In genomic region chr3:132701368-132701767, GRCm38 (mm10) we compare ENCODE assay signal across 10 mouse cellular contexts. TPM values are rescaled to one million over a fixed set of nuclear protein-coding genes. Genes with fewer than 3 reads are reported as not detected.
A peak's percentile ranks its signal among the peaks of the same experiment; 100 is the strongest.
DNase-seq lines count a peak whose midpoint lies in the region; ATAC-seq and TF ChIP-seq lines count a peak whose summit lies in the region.
"Had no signal": no experiment of that assay in that cellular context is flagged by ENCODE, and none has a peak within 500 bp of the region (broad histone marks: within the 10 kb centered on the region; RNA-seq: fewer than 3 reads in every experiment).

No protein-coding gene starts in this region.

- peaks cover 15% of the 10 kb centered on the region; the same call in 1 of the 2 replicates for H3K36me3 ChIP-seq in heart, postnatal 0 days (replicated peaks; ENCODE audit: control insufficient read depth, insufficient read depth, low read length)
- H3K36me3 ChIP-seq in heart, embryonic 11.5 days (ENCODE audit: control insufficient read depth, insufficient read depth, low read length), result no peaks in the 10 kb centered on the region
- peaks cover 4% of the 10 kb centered on the region; the same call in 1 of the 2 replicates for H3K36me3 ChIP-seq in midbrain, embryonic 12.5 days
- no peaks in the 10 kb centered on the region for H3K36me3 ChIP-seq in midbrain, embryonic 10.5 days
- H3K36me3 ChIP-seq: neural tube, embryonic 12.5 days had no signal

- WGBS in heart, postnatal 0 days, result 64% methylated on average over 3 of the region's 3 CpGs
- 79% methylated on average over 3 of the region's 3 CpGs for WGBS in heart, embryonic 11.5 days (ENCODE audit: insufficient replicate concordance)
- WGBS in midbrain, embryonic 12.5 days, result 91% methylated on average over 3 of the region's 3 CpGs
- 92% methylated on average over 3 of the region's 3 CpGs for WGBS in midbrain, embryonic 10.5 days

- no peak for TF ChIP-seq EP300 in heart, postnatal 0 days (IDR thresholded peaks at IDR 0.05; ENCODE audit: low read depth)

- H3K4me2 ChIP-seq in heart, postnatal 0 days (ENCODE audit: low read depth, low read length), result no peak overlapping the region
- no peak overlapping the region for H3K4me2 ChIP-seq in heart, embryonic 11.5 days
- no peak overlapping the region for H3K4me2 ChIP-seq in midbrain, embryonic 12.5 days (replicated peaks)
- H3K4me2 ChIP-seq: neural tube, embryonic 12.5 days had no signal

- H3K9ac ChIP-seq in heart, postnatal 0 days (replicated peaks; ENCODE audit: low read depth, low read length), result no peak overlapping the region
- no peak overlapping the region for H3K9ac ChIP-seq in heart, embryonic 11.5 days (ENCODE audit: low read depth, low read length)
- H3K9ac ChIP-seq in midbrain, embryonic 12.5 days (replicated peaks), result no peak overlapping the region
- H3K9ac ChIP-seq: neural tube, embryonic 12.5 days had no signal

- H3K9me3 ChIP-seq in heart, postnatal 0 days (replicated peaks; ENCODE audit: control insufficient read depth, low read length), result no peaks in the 10 kb centered on the region
- H3K9me3 ChIP-seq in heart, embryonic 11.5 days (replicated peaks; ENCODE audit: control insufficient read depth, low read length), result no peaks in the 10 kb centered on the region
- no peaks in the 10 kb centered on the region for H3K9me3 ChIP-seq in midbrain, embryonic 12.5 days
- H3K9me3 ChIP-seq in midbrain, embryonic 10.5 days (replicated peaks), result no peaks in the 10 kb centered on the region
- H3K9me3 ChIP-seq: neural tube, embryonic 12.5 days had no signal

- no peak for ATAC-seq in heart, postnatal 0 days (ENCODE audit: insufficient read depth, low read depth)
- ATAC-seq in heart, embryonic 11.5 days (replicated peaks; ENCODE audit: insufficient number of reproducible peaks, low FRiP score, low TSS enrichment), result no peak
- peak; percentile 34; the same call in 1 of the 2 replicates for ATAC-seq in midbrain, embryonic 12.5 days (ENCODE audit: low FRiP score, low read depth)

- H3K27ac ChIP-seq in heart, postnatal 0 days (ENCODE audit: low read depth), result no peak overlapping the region
- H3K27ac ChIP-seq in heart, embryonic 11.5 days (ENCODE audit: low read depth, low read length), result no peak overlapping the region
- H3K27ac ChIP-seq in midbrain, embryonic 12.5 days (replicated peaks), result no peak overlapping the region
- no peak overlapping the region for H3K27ac ChIP-seq in midbrain, embryonic 10.5 days (replicated peaks)
- H3K27ac ChIP-seq: neural tube, embryonic 12.5 days had no signal

- no peaks in the 10 kb centered on the region for H3K4me1 ChIP-seq in heart, postnatal 0 days (ENCODE audit: control insufficient read depth, insufficient read depth)
- no peaks in the 10 kb centered on the region for H3K4me1 ChIP-seq in heart, embryonic 11.5 days (ENCODE audit: control insufficient read depth, insufficient read depth, low read length)
- H3K4me1 ChIP-seq in midbrain, embryonic 12.5 days, result no peaks in the 10 kb centered on the region
- no peaks in the 10 kb centered on the region for H3K4me1 ChIP-seq in midbrain, embryonic 10.5 days
- H3K4me1 ChIP-seq: neural tube, embryonic 12.5 days had no signal

- H3K27me3 ChIP-seq in heart, postnatal 0 days (ENCODE audit: control insufficient read depth, insufficient read depth, low read length), result no peaks in the 10 kb centered on the region
- no peaks in the 10 kb centered on the region for H3K27me3 ChIP-seq in heart, embryonic 11.5 days (ENCODE audit: control insufficient read depth, insufficient read depth, low read length)
- H3K27me3 ChIP-seq in midbrain, embryonic 12.5 days, result no peaks in the 10 kb centered on the region
- H3K27me3 ChIP-seq in midbrain, embryonic 10.5 days (ENCODE audit: low read depth, poor library complexity, severe bottlenecking), result no peaks in the 10 kb centered on the region
- H3K27me3 ChIP-seq: neural tube, embryonic 12.5 days had no signal

- peak; percentile 66 for TF ChIP-seq CTCF in heart, postnatal 0 days (IDR thresholded peaks at IDR 0.05; ENCODE audit: low read depth)

- intact Hi-C loops in left cerebral cortex, postnatal 10 days (cut with DNase I), result no loop called here

- no peak overlapping the region for H3K4me3 ChIP-seq in heart, postnatal 0 days (ENCODE audit: low read depth, low read length)
- no peak overlapping the region for H3K4me3 ChIP-seq in heart, embryonic 11.5 days (ENCODE audit: low read depth, low read length)
- H3K4me3 ChIP-seq in midbrain, embryonic 12.5 days, result no peak overlapping the region
- no peak overlapping the region for H3K4me3 ChIP-seq in midbrain, embryonic 10.5 days
- H3K4me3 ChIP-seq: neural tube, embryonic 12.5 days had no signal

- no peak for DNase-seq in heart, postnatal 0 days (ENCODE audit: low spot score)
- DNase-seq in midbrain, embryonic 10.5 days (ENCODE audit: low spot score), result no peak
- peak; percentile 21 for DNase-seq in embryo, embryonic 10.5 days (ENCODE audit: low spot score)
- peak; percentile 69 for DNase-seq in retina, embryonic 14.5 days (ENCODE audit: low spot score)
- DNase-seq in urinary bladder, postnatal 10 days (ENCODE audit: low spot score), result no peak
- DNase-seq in left cerebral cortex, postnatal 10 days (ENCODE audit: extremely low spot score in 1 of 2, low spot score in 2 of 2), result no peak
- DNase-seq: gastrocnemius, postnatal 10 days had no signal

RNA-seq across cellular contexts. Expression of gene Aimp1, which starts 17.2 kb away (rescaled TPM):
- total RNA-seq in heart, postnatal 0 days (2014; rRNA removed; ENCODE audit: low replicate concordance), result 26.9 and 42.5 TPM in 2 replicates
- polyA plus RNA-seq in heart, postnatal 0 days (2015; fragmentation: Nextera tagmentation; extraction: Ambion mirVana), result 53.2 and 55.8 TPM in 2 replicates
- polyA plus RNA-seq in heart, embryonic 11.5 days (2014; fragmentation: Nextera tagmentation; extraction: Ambion mirVana), result 70.7 and 75.6 TPM in 2 replicates
- polyA plus RNA-seq in midbrain, embryonic 12.5 days (2016; fragmentation: Nextera tagmentation; extraction: Ambion mirVana), result 63.4 and 64.7 TPM in 2 replicates
- 77.6 and 79.4 TPM in 2 replicates for polyA plus RNA-seq in midbrain, embryonic 10.5 days (2016; fragmentation: Nextera tagmentation; extraction: Ambion mirVana)
- 10 to 100 TPM; 45.0 to 45.6 TPM for total RNA-seq in left cerebral cortex, postnatal 10 days (2021)

RNA-seq across cellular contexts. Expression of gene Tbck, which starts 17.4 kb away (rescaled TPM):
- total RNA-seq in heart, postnatal 0 days (2014; rRNA removed; ENCODE audit: low replicate concordance), result 11.9 and 12.8 TPM in 2 replicates
- 9.9 and 10.0 TPM in 2 replicates for polyA plus RNA-seq in heart, postnatal 0 days (2015; fragmentation: Nextera tagmentation; extraction: Ambion mirVana)
- 12.1 and 15.3 TPM in 2 replicates for polyA plus RNA-seq in heart, embryonic 11.5 days (2014; fragmentation: Nextera tagmentation; extraction: Ambion mirVana)
- polyA plus RNA-seq in midbrain, embryonic 12.5 days (2016; fragmentation: Nextera tagmentation; extraction: Ambion mirVana), result 31.8 and 32.1 TPM in 2 replicates
- polyA plus RNA-seq in midbrain, embryonic 10.5 days (2016; fragmentation: Nextera tagmentation; extraction: Ambion mirVana), result 21.5 and 26.2 TPM in 2 replicates
- total RNA-seq in left cerebral cortex, postnatal 10 days (2021), result 10 to 100 TPM; 35.3 to 36.6 TPM

Comparison
In these comparisons a context has a peak if more than half of its experiments do, and no peak if none do; other contexts are left out.
1. DNase-seq: peak in embryo, embryonic 10.5 days (single experiment) and retina, embryonic 14.5 days (single experiment); none in heart, postnatal 0 days (single experiment), midbrain, embryonic 10.5 days (single experiment), urinary bladder, postnatal 10 days (single experiment) and left cerebral cortex, postnatal 10 days (0 of 2).